Mouse (Mus musculus) v-Abl transformed pro-B cells (cell line): ENCODE results near the gene Anapc15-ps.

Experiments used
- in situ Hi-C, 2 experiments: fragments of 400-800 bp; cut with MboI; formaldehyde crosslinking; loops; one replicate each; pipeline ENCODE4 v1.15.1; 2025; ENCODE audit not compliant: unreplicated experiment in 2 of 2

Anapc15-ps gene

GRCm38 (mm10) chr10:95673351-95673750 lies at the start of gene Anapc15-ps:
Gene Anapc15-ps (minus strand): TSS chr10:95673451.
- in situ Hi-C loops, result no loop called here

GRCm38 (mm10) chr10:95722203-95722611 lies 49.0 kb upstream of the Anapc15-ps start:
- in situ Hi-C loops, result no loop called here

- in situ Hi-C loops, result no loop called here
Measured at GRCm38 (mm10) chr10:95720181-95720798, 47.0 kb upstream of the Anapc15-ps start.

- in situ Hi-C loops, result no loop called here
Measured at GRCm38 (mm10) chr10:95719472-95719871, 46.2 kb upstream of the Anapc15-ps start.

- in situ Hi-C loops, result no loop called here
Measured at GRCm38 (mm10) chr10:95718760-95719159, 45.5 kb upstream of the Anapc15-ps start.

GRCm38 (mm10) chr10:95717106-95717680 lies 43.9 kb upstream of the Anapc15-ps start:
- in situ Hi-C loops, result no loop called here

- in situ Hi-C loops, result no loop called here
Measured at GRCm38 (mm10) chr10:95715687-95716086, 42.4 kb upstream of the Anapc15-ps start.

GRCm38 (mm10) chr10:95712221-95712620 lies 39.0 kb upstream of the Anapc15-ps start:
- in situ Hi-C loops, result no loop called here

GRCm38 (mm10) chr10:95709903-95710660 lies 36.8 kb upstream of the Anapc15-ps start:
- in situ Hi-C loops, result no loop called here

- in situ Hi-C loops, result no loop called here
Measured at GRCm38 (mm10) chr10:95709143-95709880, 36.1 kb upstream of the Anapc15-ps start.

GRCm38 (mm10) chr10:95708001-95708400 lies 34.8 kb upstream of the Anapc15-ps start:
- in situ Hi-C loops, result no loop called here

- in situ Hi-C loops, result no loop called here
Measured at GRCm38 (mm10) chr10:95706867-95707266, 33.6 kb upstream of the Anapc15-ps start.

GRCm38 (mm10) chr10:95705747-95706146 lies 32.5 kb upstream of the Anapc15-ps start:
- in situ Hi-C loops, result no loop called here

GRCm38 (mm10) chr10:95704847-95705246 lies 31.6 kb upstream of the Anapc15-ps start:
- in situ Hi-C loops, result no loop called here

- in situ Hi-C loops, result no loop called here
Measured at GRCm38 (mm10) chr10:95703730-95704129, 30.5 kb upstream of the Anapc15-ps start.

- in situ Hi-C loops, result no loop called here
Measured at GRCm38 (mm10) chr10:95700422-95700821, 27.2 kb upstream of the Anapc15-ps start.

- in situ Hi-C loops, result no loop called here
Measured at GRCm38 (mm10) chr10:95698920-95699714, 25.9 kb upstream of the Anapc15-ps start.

GRCm38 (mm10) chr10:95696253-95696641 lies 23.0 kb upstream of the Anapc15-ps start:
- in situ Hi-C loops, result no loop called here

GRCm38 (mm10) chr10:95695603-95696252 lies 22.5 kb upstream of the Anapc15-ps start:
- in situ Hi-C loops, result no loop called here
